Mouse (Mus musculus) bone marrow macrophage, adult 2 months (primary cell): ENCODE data around the gene Rilp.

Experiments used
- CTCF ChIP-seq: IDR thresholded peaks from 2 replicates; pipeline ENCODE4 v1.5.1; 2012; ENCODE audit warnings: low read depth, mild to moderate bottlenecking, low read length, moderate library complexity
- POLR2A ChIP-seq: IDR thresholded peaks from 2 replicates; pipeline ENCODE4 v1.6.1; 2012; ENCODE audit warnings: mild to moderate bottlenecking, low read depth, low read length, borderline replicate concordance

GRCm38 (mm10) chr11:75536255-75537024 lies 26.5 kb downstream of the Rilp start:
- TF ChIP-seq CTCF: no peak
- no peak for TF ChIP-seq POLR2A
